Mouse (Mus musculus) gastrocnemius, adult 2 months (tissue): ENCODE data around the gene Tenm2. TPM values are rescaled to one million over a fixed set of nuclear protein-coding genes. Genes with fewer than 3 reads are reported as not detected.

Experiments used
- DNase-seq: peaks from one replicate; pipeline ENCODE4 v3.0.0; 2022
- H3K27ac ChIP-seq: fragments of 200-600 bp; 2 replicates; pipeline ENCODE4 v1.8.1; 2022; ENCODE audit warnings: mild to moderate bottlenecking
- H3K4me3 ChIP-seq: fragments of 200-600 bp; 2 replicates; pipeline ENCODE4 v1.8.1; 2022; ENCODE audit warnings: mild to moderate bottlenecking, moderate library complexity
- CTCF ChIP-seq: fragments of 200-600 bp; IDR thresholded peaks from 2 replicates; pipeline ENCODE4 v1.8.1; 2022; ENCODE audit warnings: antibody characterized with exemption, mild to moderate bottlenecking, moderate library complexity
- intact Hi-C: fragments of 180-260 bp; cut with DNase I; formaldehyde crosslinking; loops from one replicate; pipeline ENCODE4 v1.15.1; 2025
- total RNA-seq, 2 experiments: library from RNA; stranded (reverse); gene quantifications; 2 replicates each; pipeline ENCODE4 v1.2.3; 2021

The Tenm2 gene
- total RNA-seq, 2 experiments from 2014 or later: 0.42 to 0.43 TPM

DNA sequence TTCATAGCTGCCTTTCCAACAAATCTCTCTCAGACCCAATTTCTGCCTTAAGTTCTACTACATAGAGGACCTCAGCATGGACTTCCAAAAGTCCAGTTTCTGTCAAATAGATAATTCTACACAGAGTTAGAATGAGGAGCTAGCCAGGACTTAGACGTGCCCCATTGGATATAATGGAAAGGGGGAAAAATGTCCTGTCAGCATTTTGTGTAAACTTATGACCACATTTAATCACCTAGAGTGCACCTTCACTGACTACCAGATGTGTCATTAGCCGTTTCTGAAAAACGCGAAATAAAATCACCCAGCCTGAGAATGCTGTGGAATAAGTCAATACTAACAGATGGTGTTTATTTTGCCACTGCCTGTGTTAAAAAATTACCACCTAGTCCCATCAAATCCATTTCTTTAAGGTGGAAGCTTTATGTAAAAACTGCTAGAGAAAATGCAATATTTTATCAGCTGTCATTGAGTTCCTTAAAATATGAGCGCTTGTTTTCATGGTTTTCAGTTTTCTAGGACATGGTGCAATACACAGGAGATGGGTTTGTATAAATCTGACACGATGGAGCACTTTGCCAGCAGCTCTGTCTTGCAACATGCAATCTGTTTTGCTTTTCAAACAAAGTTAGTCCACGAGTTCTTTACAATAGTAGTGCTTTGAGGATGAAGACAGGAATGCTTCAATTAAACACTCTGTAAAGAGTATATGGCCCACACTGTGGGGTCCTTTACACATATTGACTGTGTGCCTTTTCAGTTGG is 674.8 kb downstream of the Tenm2 start:
- no peak for DNase-seq
- no peak for TF ChIP-seq CTCF
- H3K27ac ChIP-seq: no peak overlapping the region
- intact Hi-C loops: no loop called here
- no peak overlapping the region for H3K4me3 ChIP-seq

GRCm38 (mm10) chr11:36557316-36557715 is 678.4 kb downstream of the Tenm2 start:
- no peak for TF ChIP-seq CTCF
- intact Hi-C loops: no loop called here
- peak; percentile 17 for DNase-seq
- no peak overlapping the region for H3K27ac ChIP-seq
- H3K4me3 ChIP-seq: no peak overlapping the region

GRCm38 (mm10) chr11:36553286-36553685 is 682.5 kb downstream of the Tenm2 start:
- no peak for TF ChIP-seq CTCF
- intact Hi-C loops: no loop called here

GRCm38 (mm10) chr11:36550649-36551048 is 685.1 kb downstream of the Tenm2 start:
- intact Hi-C loops: no loop called here
- no peak overlapping the region for H3K4me3 ChIP-seq
- no peak for DNase-seq
- H3K27ac ChIP-seq: no peak overlapping the region
- TF ChIP-seq CTCF: no peak

More at GRCm38 (mm10) chr11:36553286-36553685, 682.5 kb downstream of the Tenm2 start:
- no peak overlapping the region for H3K27ac ChIP-seq
- H3K4me3 ChIP-seq: no peak overlapping the region
- no peak for DNase-seq

GRCm38 (mm10) chr11:36549398-36550139 is 686.2 kb downstream of the Tenm2 start:
- TF ChIP-seq CTCF: no peak
- DNase-seq: no peak
- intact Hi-C loops: no loop called here
- Histone ChIP-seq H3K27ac (no peak overlapping the region), H3K4me3 (no peak overlapping the region)

- no peak for DNase-seq
- intact Hi-C loops: no loop called here
- Histone ChIP-seq H3K4me3 (no peak overlapping the region), H3K27ac (no peak overlapping the region)
- TF ChIP-seq CTCF: no peak
Observed at GRCm38 (mm10) chr11:36548139-36548538, 687.6 kb downstream of the Tenm2 start.

DNA sequence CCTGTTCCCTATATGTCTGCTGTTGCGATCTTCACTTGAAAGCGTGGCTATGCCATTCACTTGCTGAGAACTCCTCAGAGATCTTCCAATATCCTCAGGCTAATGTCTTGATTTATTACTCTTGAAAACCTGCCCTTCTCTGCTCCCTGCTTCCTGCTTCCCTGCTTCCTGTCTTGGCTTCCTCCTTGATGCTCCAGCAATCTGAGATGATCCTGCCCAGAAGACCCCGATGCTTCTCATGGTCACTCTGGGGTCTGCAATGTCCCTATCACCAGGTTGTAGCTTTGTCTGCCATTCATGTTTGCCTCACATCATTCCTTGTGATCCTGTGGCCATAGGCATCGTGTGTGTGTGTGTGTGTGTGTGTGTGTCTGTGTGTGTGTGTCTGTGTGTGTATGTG is 697.6 kb downstream of the Tenm2 start:
- TF ChIP-seq CTCF: no peak
- no peak for DNase-seq
- intact Hi-C loops: no loop called here
- Histone ChIP-seq H3K27ac (no peak overlapping the region), H3K4me3 (no peak overlapping the region)

DNA sequence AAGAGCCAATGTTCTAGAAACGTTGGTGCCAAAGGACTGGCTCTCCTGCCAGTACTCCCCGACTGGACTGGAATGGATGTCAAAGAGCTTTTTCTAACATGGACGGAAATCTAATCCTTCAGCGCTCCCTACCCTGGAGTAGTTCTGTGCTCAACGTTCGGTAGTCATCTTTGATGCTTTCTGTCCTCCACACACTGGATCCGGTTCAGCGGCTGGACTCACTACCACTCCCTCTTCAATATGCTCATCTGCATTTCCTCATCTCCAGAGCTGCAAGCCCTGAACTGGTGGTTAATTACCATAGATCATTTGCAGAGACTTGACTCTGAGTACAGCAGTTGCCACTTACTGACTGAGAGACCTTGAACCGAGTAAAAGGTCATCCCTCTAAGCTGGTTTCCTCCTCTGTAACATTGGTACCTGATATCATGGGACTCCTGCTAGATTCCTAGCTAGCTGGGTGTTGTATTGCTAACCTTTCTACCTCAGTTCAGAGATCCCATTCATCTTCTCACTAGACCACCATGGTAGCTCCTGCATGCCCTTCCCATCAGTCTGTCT is 698.1 kb downstream of the Tenm2 start:
- no peak for TF ChIP-seq CTCF
- Histone ChIP-seq H3K4me3 (no peak overlapping the region), H3K27ac (no peak overlapping the region)
- intact Hi-C loops: no loop called here
- no peak for DNase-seq

DNA sequence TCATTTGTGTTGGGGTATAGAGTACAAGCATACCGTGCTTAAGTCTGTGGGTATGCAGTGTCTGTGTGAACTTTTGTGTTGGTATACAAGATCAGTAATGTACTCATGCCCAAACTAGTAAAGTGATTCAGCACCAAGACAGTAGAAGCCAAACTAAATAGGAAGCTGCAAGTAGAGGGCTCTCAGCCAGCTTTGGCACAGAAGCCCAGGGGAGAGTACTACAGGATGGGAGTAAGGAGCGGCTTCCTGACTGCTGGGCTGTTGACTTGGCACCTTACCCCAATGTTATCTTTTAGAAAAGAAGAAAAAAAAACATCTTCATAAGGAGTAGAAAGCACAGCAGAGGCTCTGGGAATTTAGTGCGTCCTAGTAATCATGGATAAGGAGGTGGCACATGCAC is 700.2 kb downstream of the Tenm2 start:
- H3K27ac ChIP-seq: no peak overlapping the region
- no peak for TF ChIP-seq CTCF
- intact Hi-C loops: no loop called here
- no peak for DNase-seq
- H3K4me3 ChIP-seq: no peak overlapping the region

GRCm38 (mm10) chr11:36531614-36532013 is 704.1 kb downstream of the Tenm2 start:
- no peak for DNase-seq
- Histone ChIP-seq H3K27ac (no peak overlapping the region), H3K4me3 (no peak overlapping the region)
- intact Hi-C loops: no loop called here
- TF ChIP-seq CTCF: no peak

- intact Hi-C loops: loop anchor here (2.0 kb wide), 1 partner anchor 307 kb away; no protein-coding TSS in a partner anchor
- H3K27ac ChIP-seq: no peak overlapping the region
- TF ChIP-seq CTCF: no peak
- DNase-seq: no peak
- no peak overlapping the region for H3K4me3 ChIP-seq
Observed at GRCm38 (mm10) chr11:36527509-36527908, 708.3 kb downstream of the Tenm2 start.

DNA sequence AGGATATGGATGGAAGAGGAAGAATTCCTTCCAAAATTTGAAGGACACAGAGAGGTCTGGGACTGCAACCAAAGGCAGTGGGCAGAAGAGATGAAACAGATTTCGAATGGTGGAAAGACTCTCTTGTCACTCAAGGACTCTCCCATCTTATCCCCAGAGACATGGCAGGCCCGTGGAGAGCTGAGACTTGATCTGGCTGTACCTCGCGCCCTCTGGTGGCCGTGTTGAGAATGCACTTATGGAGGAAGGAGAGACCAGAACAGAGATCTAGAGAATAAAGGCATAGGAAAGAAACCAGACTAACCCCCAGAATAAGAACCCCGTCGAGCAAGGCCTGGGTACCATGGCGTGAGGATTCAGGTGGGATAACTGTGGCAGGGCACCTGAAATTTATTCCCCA is 709.4 kb downstream of the Tenm2 start:
- intact Hi-C loops: loop anchor here (1.0 to 2.0 kb wide), 2 partner anchors 306 to 481 kb away; no protein-coding TSS in a partner anchor
- Histone ChIP-seq H3K27ac (no peak overlapping the region), H3K4me3 (no peak overlapping the region)
- peak; percentile 84 for TF ChIP-seq CTCF
- DNase-seq: peak; percentile 75

DNA sequence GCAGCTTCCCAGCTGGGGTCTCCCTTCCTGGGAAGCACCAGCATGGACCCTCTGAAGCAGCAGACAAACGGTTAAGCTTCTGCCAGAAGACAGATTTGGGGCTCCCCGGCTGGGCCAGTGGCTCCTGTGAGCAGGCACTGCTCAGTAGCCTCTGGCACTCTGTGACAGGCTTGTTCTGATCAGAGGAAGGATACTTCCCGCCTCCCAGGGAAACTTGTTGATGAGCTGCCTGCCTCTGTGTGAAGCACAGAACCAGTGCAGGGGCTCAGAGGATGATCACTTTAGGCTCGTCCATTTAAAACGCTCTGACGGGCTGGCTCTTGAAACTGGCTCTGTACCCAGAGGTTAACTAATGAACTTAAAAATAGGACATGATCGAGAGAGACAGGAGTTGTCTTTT is 723.3 kb downstream of the Tenm2 start:
- H3K4me3 ChIP-seq: no peak overlapping the region
- intact Hi-C loops: no loop called here
- H3K27ac ChIP-seq: no peak overlapping the region
- no peak for TF ChIP-seq CTCF
- DNase-seq: no peak
